Mouse (Mus musculus) CH12.LX (cell line): ENCODE results near the gene Crkl.

Experiments used
- CTCF ChIP-seq, 2 experiments: IDR thresholded peaks in 1 of 2; conservative IDR thresholded peaks in 1 of 2; 2 replicates each; pipeline ENCODE4 v1.5.1; 2011 to 2012; ENCODE audit warnings: low read depth in 2 of 2, low read length in 2 of 2, improper control_type of control experiment in 1 of 2, inconsistent platforms in 1 of 2, mild to moderate bottlenecking in 1 of 2, moderate library complexity in 1 of 2
- EP300 ChIP-seq: IDR thresholded peaks from 2 replicates; pipeline ENCODE4 v1.6.1; 2011; ENCODE audit warnings: low read length, improper control_type of control experiment
- KAT2A ChIP-seq: IDR thresholded peaks from 2 replicates; pipeline ENCODE4 v1.6.1; 2012; ENCODE audit warnings: low read length, improper control_type of control experiment, inconsistent platforms; ENCODE audit not compliant: insufficient replicate concordance
- MAFK ChIP-seq: IDR thresholded peaks from 2 replicates; pipeline ENCODE4 v1.6.1; 2011; ENCODE audit warnings: low read length, improper control_type of control experiment; ENCODE audit not compliant: insufficient replicate concordance
- PAX5 ChIP-seq: IDR thresholded peaks from 2 replicates; pipeline ENCODE4 v1.6.1; 2012; ENCODE audit warnings: low read length, inconsistent platforms, mixed read lengths
- POLR2A ChIP-seq: IDR thresholded peaks from 2 replicates; pipeline ENCODE4 v1.6.1; 2011; ENCODE audit warnings: low read depth, mild to moderate bottlenecking, improper control_type of control experiment, low read length

DNA sequence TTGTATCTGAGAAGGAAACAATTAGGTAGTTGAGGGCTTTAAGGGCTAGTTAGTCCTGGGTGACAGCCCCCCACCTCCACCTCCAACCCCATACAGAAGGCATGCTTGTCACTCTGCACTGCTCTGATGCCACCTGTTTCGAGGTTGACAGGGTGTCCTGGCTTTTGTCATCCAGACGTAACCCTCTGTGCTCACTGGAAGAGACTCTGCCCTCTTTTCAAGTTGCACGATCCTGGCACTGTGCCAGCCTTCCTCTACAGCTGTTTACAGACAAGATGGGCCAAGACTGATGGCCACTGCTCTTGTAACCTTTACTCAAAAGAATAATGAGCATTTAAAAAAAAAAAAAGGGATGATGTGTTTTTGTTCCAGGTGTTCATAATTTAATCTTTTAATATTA, 34.7 kb downstream of the Crkl start:
- TF ChIP-seq KAT2A = no peak
- TF ChIP-seq EP300 = no peak
- no peak for TF ChIP-seq MAFK
- TF ChIP-seq PAX5 = no peak
- no peak for TF ChIP-seq CTCF (conservative IDR thresholded peaks at IDR 0.05 in 1 of 2, IDR thresholded peaks at IDR 0.05 in 1 of 2; ENCODE audit: low read depth in 2 of 2, low read length in 2 of 2)
- no peak for TF ChIP-seq POLR2A
